Mouse (Mus musculus) midbrain, postnatal 0 days (tissue): ENCODE measurements around the gene Man1c1. TPM values are rescaled to one million over a fixed set of nuclear protein-coding genes. Genes with fewer than 3 reads are reported as not detected.

ENCODE experiments used
- ATAC-seq: fragments of 200-750 bp; cut with Nextera tagmentation; 2 replicates; pipeline ENCODE4 v1.8.0; 2017; ENCODE audit warnings: moderate number of reproducible peaks, mild to moderate bottlenecking, moderate TSS enrichment, moderate library complexity; ENCODE audit not compliant: low FRiP score
- DNase-seq: peaks from one replicate; pipeline ENCODE4 v3.0.0-alpha.2; 2015; ENCODE audit warnings: low spot score
- H3K27ac ChIP-seq: fragments of 300-500 bp; sonication (generic); 2 replicates; pipeline ENCODE4 v1.5.1; 2014; ENCODE audit warnings: low read depth, mild to moderate bottlenecking, low read length, mixed read lengths
- H3K27me3 ChIP-seq: fragments of 300-500 bp; sonication (generic); 2 replicates; pipeline ENCODE4 v1.6.1; 2014; ENCODE audit warnings: low read length, control low read depth, mixed read lengths; ENCODE audit not compliant: insufficient read depth
- H3K36me3 ChIP-seq: fragments of 300-500 bp; sonication (generic); 2 replicates; pipeline ENCODE4 v1.6.1; 2014; ENCODE audit warnings: low read length, control low read depth, mixed read lengths; ENCODE audit not compliant: insufficient read depth
- H3K4me1 ChIP-seq: fragments of 300-500 bp; sonication (generic); 2 replicates; pipeline ENCODE4 v1.6.1; 2014; ENCODE audit warnings: mild to moderate bottlenecking, control low read depth, antibody characterized with exemption, low read length, mixed read lengths; ENCODE audit not compliant: insufficient read depth
- H3K4me2 ChIP-seq: fragments of 300-500 bp; sonication (generic); 2 replicates; pipeline ENCODE4 v1.6.1; 2014; ENCODE audit warnings: low read depth, mild to moderate bottlenecking, low read length, mixed read lengths; ENCODE audit not compliant: poor library complexity, severe bottlenecking
- H3K4me3 ChIP-seq: fragments of 300-500 bp; sonication (generic); 2 replicates; pipeline ENCODE4 v1.5.1; 2014; ENCODE audit warnings: low read depth, mild to moderate bottlenecking, low read length, moderate library complexity
- H3K9ac ChIP-seq: fragments of 300-500 bp; sonication (generic); replicated peaks from 2 replicates; pipeline ENCODE4 v1.6.1; 2014; ENCODE audit warnings: mild to moderate bottlenecking, low read length, moderate library complexity, mixed read lengths; ENCODE audit not compliant: poor library complexity, severe bottlenecking
- H3K9me3 ChIP-seq: fragments of 300-500 bp; sonication (generic); 2 replicates; pipeline ENCODE4 v1.6.1; 2016; ENCODE audit warnings: low read length, control low read depth
- CTCF ChIP-seq: IDR thresholded peaks from 2 replicates; pipeline ENCODE4 v1.5.1; 2016; ENCODE audit warnings: antibody characterized with exemption, mild to moderate bottlenecking
- WGBS: fragments of 180-500 bp; shearing (Covaris S2); extraction: QIAGEN DNeasy Blood & Tissue Kit; methylation state at CpG from one replicate; pipeline ENCODE4 v1.1.7; 2014; 5-methylcytosine and 5-hydroxymethylcytosine counted together
- polyA plus RNA-seq: library from polyadenylated mRNA; unstranded; fragments of >200 nt; fragmentation: Nextera tagmentation; extraction: Ambion mirVana; gene quantifications from 2 replicates; pipeline ENCODE4 v1.2.1, GENCODE M21; 2015
- total RNA-seq: library from RNA; depleted of rRNA; stranded (reverse); fragments of >200 nt; gene quantifications from 2 replicates; pipeline ENCODE4 v1.2.3, GENCODE M21; 2014

Man1c1 gene
- total and polyA plus RNA-seq, 2 experiments from 2014 or later = 3.4 to 28.7 TPM

- no peaks in the 10 kb centered on the region for H3K4me1 ChIP-seq
Observed at GRCm38 (mm10) chr4:134733371-134733770, 29.3 kb upstream of the Man1c1 start.

GRCm38 (mm10) chr4:134730106-134730505, 26.0 kb upstream of the Man1c1 start:
- Histone ChIP-seq H3K36me3 (no peaks in the 10 kb centered on the region), H3K27ac (no peak overlapping the region), H3K4me3 (no peak overlapping the region), H3K9ac (no peak overlapping the region), H3K4me1 (no peaks in the 10 kb centered on the region), H3K9me3 (no peaks in the 10 kb centered on the region), H3K4me2 (no peak overlapping the region), H3K27me3 (no peaks in the 10 kb centered on the region)
- no peak for TF ChIP-seq CTCF
- WGBS = 9% methylated on average over 8 of the region's 8 CpGs
- DNase-seq = no peak
- no peak for ATAC-seq

More at GRCm38 (mm10) chr4:134733371-134733770, 29.3 kb upstream of the Man1c1 start:
- H3K36me3 ChIP-seq = no peaks in the 10 kb centered on the region
- ATAC-seq = no peak
- no peak overlapping the region for H3K4me2 ChIP-seq
- no peak overlapping the region for H3K9ac ChIP-seq
- H3K9me3 ChIP-seq = no peaks in the 10 kb centered on the region
- no peak for DNase-seq
- no peaks in the 10 kb centered on the region for H3K27me3 ChIP-seq
- 47% methylated on average over 9 of the region's 9 CpGs for WGBS
- H3K27ac ChIP-seq = no peak overlapping the region
- H3K4me3 ChIP-seq = no peak overlapping the region
- no peak for TF ChIP-seq CTCF

- no peak for DNase-seq
- no peaks in the 10 kb centered on the region for H3K27me3 ChIP-seq
- no peak overlapping the region for H3K4me2 ChIP-seq
- no peaks in the 10 kb centered on the region for H3K36me3 ChIP-seq
- no peak overlapping the region for H3K9ac ChIP-seq
- WGBS = 67% methylated on average over 13 of the region's 13 CpGs
- no peaks in the 10 kb centered on the region for H3K4me1 ChIP-seq
- no peaks in the 10 kb centered on the region for H3K9me3 ChIP-seq
- peak; percentile 49 for TF ChIP-seq CTCF
- H3K4me3 ChIP-seq = no peak overlapping the region
- no peak for ATAC-seq
- H3K27ac ChIP-seq = no peak overlapping the region
Observed at GRCm38 (mm10) chr4:134725735-134726345, 21.8 kb upstream of the Man1c1 start.

GRCm38 (mm10) chr4:134724974-134725373, 20.9 kb upstream of the Man1c1 start:
- H3K27me3 ChIP-seq = no peaks in the 10 kb centered on the region
- H3K9me3 ChIP-seq = no peaks in the 10 kb centered on the region
- no peaks in the 10 kb centered on the region for H3K36me3 ChIP-seq
- DNase-seq = no peak
- H3K4me2 ChIP-seq = no peak overlapping the region
- H3K4me3 ChIP-seq = no peak overlapping the region
- H3K9ac ChIP-seq = no peak overlapping the region
- no peaks in the 10 kb centered on the region for H3K4me1 ChIP-seq
- TF ChIP-seq CTCF = no peak
- no peak overlapping the region for H3K27ac ChIP-seq
- 66% methylated on average over 4 of the region's 4 CpGs for WGBS
- no peak for ATAC-seq

- no peak overlapping the region for H3K4me3 ChIP-seq
- H3K27ac ChIP-seq = no peak overlapping the region
- no peaks in the 10 kb centered on the region for H3K27me3 ChIP-seq
- TF ChIP-seq CTCF = no peak
- DNase-seq (no peak), ATAC-seq (no peak)
- no peaks in the 10 kb centered on the region for H3K36me3 ChIP-seq
- H3K9me3 ChIP-seq = no peaks in the 10 kb centered on the region
- WGBS = 67% methylated on average over 3 of the region's 3 CpGs
- no peak overlapping the region for H3K4me2 ChIP-seq
- H3K9ac ChIP-seq = no peak overlapping the region
- no peaks in the 10 kb centered on the region for H3K4me1 ChIP-seq
Observed at GRCm38 (mm10) chr4:134723251-134723650, 19.2 kb upstream of the Man1c1 start.

GRCm38 (mm10) chr4:134721076-134721475, 17.0 kb upstream of the Man1c1 start:
- Histone ChIP-seq H3K27ac (no peak overlapping the region), H3K9me3 (no peaks in the 10 kb centered on the region), H3K9ac (no peak overlapping the region), H3K4me3 (no peak overlapping the region), H3K4me1 (no peaks in the 10 kb centered on the region), H3K36me3 (no peaks in the 10 kb centered on the region), H3K27me3 (no peaks in the 10 kb centered on the region), H3K4me2 (no peak overlapping the region)
- WGBS = 89% methylated on average over 6 of the region's 6 CpGs
- ATAC-seq (no peak), DNase-seq (no peak)
- no peak for TF ChIP-seq CTCF
